Mouse (Mus musculus) lung, postnatal 0 days (tissue): ENCODE results near the gene Ermn.

Experiments
- CTCF ChIP-seq: IDR thresholded peaks from 2 replicates; pipeline ENCODE4 v1.5.1; 2016; ENCODE audit warnings: antibody characterized with exemption, mild to moderate bottlenecking
- EP300 ChIP-seq: IDR thresholded peaks from 2 replicates; pipeline ENCODE4 v1.6.1; 2016; ENCODE audit warnings: antibody characterized with exemption, mild to moderate bottlenecking, control low read depth

GRCm38 (mm10) chr2:58026740-58027139, 25.9 kb downstream of the Ermn start:
- TF ChIP-seq CTCF (no peak), EP300 (no peak)
